Mouse (Mus musculus) kidney, postnatal 0 days (tissue): Measurements from ENCODE around the gene Kndc1. TPM values are rescaled to one million over a fixed set of nuclear protein-coding genes. Genes with fewer than 3 reads are reported as not detected.

Source experiments
- ATAC-seq: fragments of 200-750 bp; cut with Nextera tagmentation; replicated peaks from 2 replicates; pipeline ENCODE4 v1.8.0; 2017; ENCODE audit warnings: low read depth, moderate number of reproducible peaks, moderate TSS enrichment, moderate library complexity; ENCODE audit not compliant: low FRiP score
- DNase-seq: peaks from one replicate; pipeline ENCODE4 v3.0.0-alpha.2; 2016; ENCODE audit warnings: low spot score
- H3K27ac ChIP-seq: fragments of 300-500 bp; sonication (generic); 2 replicates; pipeline ENCODE4 v1.5.1; 2014; ENCODE audit warnings: mild to moderate bottlenecking
- H3K27me3 ChIP-seq: fragments of 300-500 bp; sonication (generic); 2 replicates; pipeline ENCODE4 v1.6.1; 2014; ENCODE audit warnings: low read length, mixed read lengths; ENCODE audit not compliant: insufficient read depth
- H3K36me3 ChIP-seq: fragments of 300-500 bp; sonication (generic); 2 replicates; pipeline ENCODE4 v1.6.1; 2014; ENCODE audit warnings: low read length, mixed read lengths; ENCODE audit not compliant: insufficient read depth
- H3K4me1 ChIP-seq: fragments of 300-500 bp; sonication (generic); replicated peaks from 2 replicates; pipeline ENCODE4 v1.6.1; 2014; ENCODE audit warnings: antibody characterized with exemption, low read length, mixed read lengths; ENCODE audit not compliant: insufficient read depth
- H3K4me2 ChIP-seq: fragments of 300-500 bp; sonication (generic); 2 replicates; pipeline ENCODE4 v1.6.1; 2014; ENCODE audit warnings: mild to moderate bottlenecking, low read length, moderate library complexity, mixed read lengths
- H3K4me3 ChIP-seq: fragments of 300-500 bp; sonication (generic); replicated peaks from 2 replicates; pipeline ENCODE4 v1.5.1; 2014; ENCODE audit warnings: low read depth, low read length
- H3K9ac ChIP-seq: fragments of 300-500 bp; sonication (generic); 2 replicates; pipeline ENCODE4 v1.6.1; 2014; ENCODE audit warnings: low read depth, low read length
- H3K9me3 ChIP-seq: fragments of 300-500 bp; sonication (generic); replicated peaks from 2 replicates; pipeline ENCODE4 v1.6.1; 2016; ENCODE audit warnings: low read length, inconsistent platforms, mixed read lengths
- CTCF ChIP-seq: IDR thresholded peaks from 2 replicates; pipeline ENCODE4 v1.5.1; 2016; ENCODE audit warnings: antibody characterized with exemption, low read depth, mild to moderate bottlenecking, moderate library complexity
- WGBS: fragments of 180-500 bp; shearing (Covaris S2); extraction: QIAGEN DNeasy Blood & Tissue Kit; methylation state at CpG from one replicate; pipeline ENCODE4 v1.1.7; 2014; 5-methylcytosine and 5-hydroxymethylcytosine counted together
- polyA plus RNA-seq: library from polyadenylated mRNA; unstranded; fragments of >200 nt; fragmentation: Nextera tagmentation; extraction: Ambion mirVana; gene quantifications from 2 replicates; pipeline ENCODE4 v1.2.1, GENCODE M21; 2015

Kndc1 gene
- polyA plus RNA-seq, 1 experiment from 2014 or later, result 0.09 TPM

- no peak for TF ChIP-seq CTCF
- Histone ChIP-seq H3K9ac (0 out of 2 replicates have a peak overlapping the region, but pooled peaks have one; percentile 10), H3K9me3 (no peaks in the 10 kb centered on the region), H3K36me3 (no peaks in the 10 kb centered on the region), H3K27me3 (peaks cover 45% of the 10 kb centered on the region), H3K4me3 (peak overlapping the region; percentile 31), H3K4me2 (peak overlapping the region; percentile 47), H3K4me1 (peaks cover 9% of the 10 kb centered on the region; the same call in 1 of the 2 replicates), H3K27ac (no peak overlapping the region)
- DNase-seq (no peak), ATAC-seq (no peak)
- WGBS, result 5% methylated on average over 68 of the region's 68 CpGs
Observed at GRCm38 (mm10) chr7:139944291-139945240, 50.1 kb downstream of the Kndc1 start.

GRCm38 (mm10) chr7:139945516-139945915 lies 51.0 kb downstream of the Kndc1 start:
- 27% methylated on average over 5 of the region's 5 CpGs for WGBS
- Histone ChIP-seq H3K9me3 (no peaks in the 10 kb centered on the region), H3K36me3 (no peaks in the 10 kb centered on the region), H3K27me3 (peaks cover 45% of the 10 kb centered on the region), H3K4me1 (peaks cover 9% of the 10 kb centered on the region; the same call in 1 of the 2 replicates), H3K9ac (no peak overlapping the region), H3K4me2 (no peak overlapping the region), H3K4me3 (no peak overlapping the region), H3K27ac (no peak overlapping the region)
- ATAC-seq, result no peak
- no peak for TF ChIP-seq CTCF
- DNase-seq, result no peak

GRCm38 (mm10) chr7:139946032-139946431 lies 51.5 kb downstream of the Kndc1 start:
- ATAC-seq (no peak), DNase-seq (no peak)
- Histone ChIP-seq H3K9ac (no peak overlapping the region), H3K4me2 (no peak overlapping the region), H3K4me1 (peaks cover 9% of the 10 kb centered on the region; the same call in 1 of the 2 replicates), H3K4me3 (no peak overlapping the region), H3K9me3 (no peaks in the 10 kb centered on the region), H3K36me3 (no peaks in the 10 kb centered on the region), H3K27ac (no peak overlapping the region), H3K27me3 (peaks cover 45% of the 10 kb centered on the region)
- WGBS, result 44% methylated on average over 5 of the region's 5 CpGs
- TF ChIP-seq CTCF, result no peak

GRCm38 (mm10) chr7:139949893-139950282 lies 55.4 kb downstream of the Kndc1 start:
- peak; percentile 75 for TF ChIP-seq CTCF
- peak; percentile 73 for ATAC-seq
- peak overlapping the region; percentile 59 for H3K9ac ChIP-seq
- peak overlapping the region; percentile 88 for H3K4me2 ChIP-seq
- peaks cover 16% of the 10 kb centered on the region for H3K27me3 ChIP-seq
- H3K9me3 ChIP-seq, result no peaks in the 10 kb centered on the region
- DNase-seq, result peak; percentile 92
- under 1% methylated on average over 15 of the region's 15 CpGs for WGBS
- no peaks in the 10 kb centered on the region for H3K36me3 ChIP-seq
- H3K27ac ChIP-seq, result peak overlapping the region; percentile 76; the same call in 1 of the 2 replicates
- no peaks in the 10 kb centered on the region for H3K4me1 ChIP-seq
- H3K4me3 ChIP-seq, result peak overlapping the region; percentile 47

- peaks cover 11% of the 10 kb centered on the region for H3K27me3 ChIP-seq
- peak overlapping the region; percentile 47 for H3K4me3 ChIP-seq
- under 1% methylated on average over 33 of the region's 33 CpGs for WGBS
- H3K4me2 ChIP-seq, result peak overlapping the region; percentile 88
- peak overlapping the region; percentile 59 for H3K9ac ChIP-seq
- no peaks in the 10 kb centered on the region for H3K9me3 ChIP-seq
- DNase-seq, result peak; percentile 76
- ATAC-seq, result peak; percentile 58; the same call in 1 of the 2 replicates
- no peaks in the 10 kb centered on the region for H3K36me3 ChIP-seq
- no peak for TF ChIP-seq CTCF
- H3K4me1 ChIP-seq, result no peaks in the 10 kb centered on the region
- peak overlapping the region; percentile 76 for H3K27ac ChIP-seq
Observed at GRCm38 (mm10) chr7:139950283-139950971, 55.9 kb downstream of the Kndc1 start.

GRCm38 (mm10) chr7:139951079-139951478 lies 56.6 kb downstream of the Kndc1 start:
- ATAC-seq, result 0 out of 2 replicates have a peak, but pooled peaks have one; percentile 19
- 0 out of 2 replicates have a peak, but pooled peaks cover 5% of the 10 kb centered on the region for H3K27me3 ChIP-seq
- DNase-seq, result peak; percentile 65
- H3K4me2 ChIP-seq, result peak overlapping the region; percentile 88
- peak overlapping the region; percentile 59; the same call in 1 of the 2 replicates for H3K9ac ChIP-seq
- no peaks in the 10 kb centered on the region for H3K9me3 ChIP-seq
- no peaks in the 10 kb centered on the region for H3K4me1 ChIP-seq
- peak overlapping the region; percentile 47 for H3K4me3 ChIP-seq
- TF ChIP-seq CTCF, result no peak
- WGBS, result 5% methylated on average over 14 of the region's 16 CpGs
- H3K36me3 ChIP-seq, result no peaks in the 10 kb centered on the region
- peak overlapping the region; percentile 76 for H3K27ac ChIP-seq
